Mouse (Mus musculus): Measurements from ENCODE around the gene Kif23.

DNA sequence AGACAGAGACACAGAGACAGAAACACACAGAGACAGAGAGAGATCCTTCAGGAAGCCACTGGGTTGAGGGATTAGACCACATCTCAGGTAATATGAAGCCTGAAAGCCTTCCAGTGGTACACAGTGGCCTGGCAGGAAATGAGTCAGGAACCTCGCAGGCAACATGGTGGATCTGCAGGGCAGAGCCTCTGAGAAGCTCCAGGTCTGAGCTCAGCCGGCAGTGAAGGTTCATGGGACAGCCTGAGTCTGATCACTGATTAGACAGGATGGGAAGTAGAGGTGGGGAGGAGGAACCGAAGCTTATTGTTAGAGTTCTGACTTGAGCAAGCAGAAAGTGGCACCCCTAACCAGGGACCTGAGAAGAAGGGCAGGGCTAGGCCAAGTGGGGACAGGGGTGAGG lies 24.5 kb upstream of the Kif23 start:
- no peak for TF ChIP-seq CTCF (IDR thresholded peaks at IDR 0.05; ENCODE audit: control insufficient read depth, insufficient read depth, insufficient read length)
- no peak for TF ChIP-seq USF1 (IDR thresholded peaks at IDR 0.05; ENCODE audit: low read depth)
- no peak for TF ChIP-seq MAX (IDR thresholded peaks at IDR 0.05)
- TF ChIP-seq MYOG (IDR thresholded peaks at IDR 0.05; ENCODE audit: control insufficient read depth, extremely low read depth, insufficient read length) = no peak
- no peak for TF ChIP-seq CEBPB (IDR thresholded peaks at IDR 0.05; ENCODE audit: low read depth)

Measured in C2C12 (cell line).